Mouse (Mus musculus) spleen, embryonic (tissue): ENCODE measurements around the gene Wwc1.

Experiments used
- CTCF ChIA-PET: fragments of 350-600 bp; sonication (Branson Sonifier 250); formaldehyde crosslinking; loops from one replicate; lab custom pipeline; 2022; lab: Charles Lee

Wwc1 gene

DNA sequence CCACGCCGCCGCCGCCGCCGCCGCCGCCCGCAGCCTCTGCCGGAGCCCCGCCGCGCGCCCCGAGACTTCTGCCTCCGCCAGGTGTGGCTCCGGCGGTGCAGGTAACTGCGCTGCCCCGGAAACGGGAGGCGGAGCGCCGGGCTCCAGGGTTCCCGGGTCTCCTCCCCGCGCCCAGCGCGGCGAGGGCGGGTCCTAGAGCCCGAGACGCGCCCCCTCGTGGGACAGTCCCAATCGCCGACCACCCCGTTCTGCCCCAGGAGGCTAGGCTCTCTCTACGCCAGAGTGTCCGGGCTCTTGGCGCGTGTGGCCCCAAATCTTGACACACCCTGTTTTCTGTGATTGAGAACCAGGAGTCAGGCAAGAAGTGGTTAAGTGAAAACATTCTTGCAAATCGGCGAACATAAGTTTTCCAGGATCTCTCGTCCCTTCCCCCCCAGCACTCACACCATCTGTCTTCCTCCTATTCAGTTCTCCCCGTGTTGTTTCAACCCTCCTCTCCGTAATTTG is at the start of gene Wwc1:
Gene Wwc1 (minus strand): TSS at position 117 of the 507 bp plus-strand sequence.
- CTCF ChIA-PET: no interaction called here

DNA sequence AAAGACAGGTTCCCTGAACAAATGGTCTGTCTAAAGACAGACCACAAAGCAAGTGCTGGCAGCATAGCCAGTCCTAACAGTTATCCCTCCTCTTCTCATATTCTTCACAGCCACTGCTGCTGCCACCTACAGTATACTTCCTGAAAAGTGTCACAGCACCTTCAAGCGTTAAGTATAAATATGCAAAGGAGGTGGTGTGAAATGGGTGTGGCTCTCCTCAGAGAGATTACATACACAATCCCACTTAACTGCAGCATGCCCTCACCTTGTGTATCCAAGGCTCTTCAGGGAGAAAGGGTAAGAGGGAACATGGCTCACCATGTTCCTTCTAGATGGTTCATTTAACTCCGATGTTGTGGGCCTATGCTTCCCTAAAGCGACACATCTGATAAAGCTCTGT is 39.7 kb upstream of the Wwc1 start:
- CTCF ChIA-PET: no interaction called here

DNA sequence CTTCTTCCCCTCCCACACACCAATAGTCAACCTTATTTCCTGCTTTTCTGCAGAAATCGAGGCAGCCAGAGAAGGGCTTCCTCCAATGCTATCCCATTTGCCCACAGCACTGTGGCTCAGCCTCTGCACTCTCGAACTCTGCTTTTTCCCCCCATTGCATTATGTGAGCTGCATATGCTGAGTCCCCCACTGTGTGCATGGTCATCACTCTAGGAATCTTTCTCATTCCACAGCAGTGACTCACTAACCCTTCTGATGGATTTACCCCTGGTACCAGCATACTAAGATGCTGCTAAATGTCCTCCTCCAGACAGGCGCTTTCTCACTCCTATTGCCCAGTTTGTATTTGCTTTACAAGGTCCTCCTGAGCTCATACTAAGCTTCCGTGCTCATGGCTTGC is 32.9 kb upstream of the Wwc1 start:
- CTCF ChIA-PET: no interaction called here

DNA sequence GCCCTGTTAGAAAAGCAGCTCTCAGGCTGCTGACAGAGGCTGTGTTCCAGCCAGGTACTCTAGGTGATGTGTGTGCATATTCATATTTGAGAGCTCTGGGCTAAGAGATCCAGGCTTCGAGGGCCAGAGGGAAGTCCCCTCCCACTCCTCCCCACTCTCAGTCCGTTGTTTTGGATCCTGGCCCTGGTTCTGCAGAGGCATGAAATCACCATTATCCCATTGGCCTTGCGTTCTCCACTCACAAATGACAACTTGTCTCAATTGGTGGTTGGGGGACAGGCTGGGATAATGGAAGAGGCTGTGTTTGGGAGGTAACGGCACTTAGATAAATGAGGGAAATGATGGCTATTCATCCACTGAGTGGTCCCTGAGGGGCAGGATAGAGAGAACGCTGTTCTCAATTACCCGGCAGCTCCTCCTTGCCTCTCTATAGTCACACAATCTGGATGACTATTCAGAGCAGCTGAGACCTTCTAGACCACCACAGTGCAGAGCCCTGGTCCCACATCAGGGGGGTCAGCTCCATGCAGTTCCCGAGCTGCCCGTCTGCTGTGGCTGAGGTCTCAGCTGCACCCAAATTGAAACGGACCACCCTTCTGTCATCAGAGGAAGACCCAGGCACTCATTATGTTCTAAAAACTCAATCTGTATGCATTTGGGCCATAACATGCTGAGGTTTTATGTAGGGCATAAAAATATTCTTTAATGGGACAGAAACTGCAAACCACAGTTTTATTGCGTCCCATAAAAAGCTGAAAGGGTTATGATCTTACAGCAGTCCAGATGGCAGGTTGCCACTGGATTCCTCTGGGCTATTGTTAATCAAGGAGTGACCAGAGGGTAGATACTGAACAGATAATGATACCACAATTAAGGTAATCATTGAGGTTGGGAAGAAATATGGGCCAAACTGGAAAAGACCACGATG is 29.2 kb upstream of the Wwc1 start:
- CTCF ChIA-PET: no interaction called here

DNA sequence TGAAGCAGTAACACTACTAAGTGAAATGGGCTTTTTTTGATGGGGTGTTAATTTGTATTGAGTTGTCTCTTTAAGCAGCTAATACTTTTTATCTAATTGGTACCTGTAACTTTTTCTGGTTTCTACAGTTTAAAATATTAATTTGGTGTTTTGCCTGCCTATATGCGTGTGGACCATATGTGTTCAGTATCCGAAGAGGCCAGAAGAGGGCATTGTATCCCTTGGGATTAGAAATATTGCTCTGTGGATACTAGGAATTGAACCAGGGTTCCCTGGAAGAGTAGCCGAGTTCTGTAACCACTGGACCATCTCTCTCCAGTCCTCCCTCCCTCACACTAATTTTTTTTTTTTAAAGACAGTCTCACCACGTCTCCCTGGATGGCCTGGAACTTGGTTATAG is 22.6 kb upstream of the Wwc1 start:
- CTCF ChIA-PET: no interaction called here

DNA sequence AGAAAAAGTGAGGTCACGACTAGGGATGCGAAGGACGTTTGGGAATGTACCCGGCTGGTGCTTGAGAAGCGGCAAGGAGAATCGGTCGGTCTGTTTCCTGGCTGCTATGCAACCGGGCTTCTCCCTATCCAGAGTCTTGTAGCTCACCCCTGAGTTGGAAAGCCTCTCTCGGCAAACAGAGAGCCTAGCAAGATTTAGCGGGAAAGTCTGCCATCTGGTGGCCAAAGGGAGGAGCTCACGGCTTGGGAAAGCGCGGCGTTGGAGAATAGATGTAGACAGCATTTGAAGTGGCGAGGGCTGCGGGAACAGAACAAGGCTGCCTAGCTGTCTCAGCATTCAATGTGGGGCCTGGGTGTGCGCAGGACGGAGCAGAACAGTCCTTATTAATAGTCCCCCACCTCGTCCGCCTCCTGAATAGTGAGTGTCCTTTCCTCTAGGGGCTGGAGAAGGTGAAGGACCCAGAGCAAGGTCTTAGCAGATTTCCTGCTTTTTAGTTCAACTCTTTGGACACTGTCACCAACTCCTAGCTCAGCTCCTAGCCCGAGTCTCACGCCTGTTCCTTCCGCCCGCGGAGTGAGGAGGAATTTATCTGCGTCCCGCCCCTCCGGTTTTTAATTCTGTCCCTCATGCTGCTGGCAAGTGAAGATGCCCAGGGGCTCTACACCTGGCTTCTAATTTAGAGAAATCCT is 21.1 kb upstream of the Wwc1 start:
- CTCF ChIA-PET: no interaction called here

DNA sequence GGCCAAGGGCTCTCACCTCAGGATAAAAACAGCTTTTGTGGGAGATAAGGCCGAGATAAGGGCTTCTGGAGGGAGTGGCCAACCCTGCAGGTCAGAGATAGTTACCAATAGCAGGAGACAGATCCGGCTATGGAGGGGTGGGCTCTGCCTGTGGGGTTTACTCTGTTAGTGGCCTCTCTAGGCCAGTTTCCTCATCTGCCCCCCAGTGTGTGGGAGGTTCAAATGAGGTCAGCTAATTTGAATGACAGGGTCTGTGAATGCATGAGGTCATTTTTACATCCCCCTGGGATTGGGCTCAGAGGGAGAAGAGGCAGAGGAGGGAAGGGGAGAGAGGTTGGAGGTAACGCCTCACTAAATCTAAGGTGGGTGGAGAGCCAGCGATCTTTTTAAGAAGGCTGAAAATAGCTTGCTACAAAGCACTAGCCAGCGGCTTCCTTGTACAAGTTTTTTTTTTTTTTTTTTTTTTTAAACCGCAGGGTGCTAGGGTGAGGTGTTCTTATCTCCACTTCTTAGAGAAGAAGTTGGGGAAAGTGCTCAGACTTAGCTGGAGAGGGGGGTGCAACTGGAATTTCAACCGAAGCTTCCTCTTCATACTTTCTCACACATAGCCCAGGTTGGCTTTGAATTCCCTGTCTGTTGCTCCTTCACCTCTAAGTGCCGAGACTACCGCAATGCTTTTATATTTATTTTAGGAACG is 20.4 kb upstream of the Wwc1 start:
- CTCF ChIA-PET: no interaction called here

DNA sequence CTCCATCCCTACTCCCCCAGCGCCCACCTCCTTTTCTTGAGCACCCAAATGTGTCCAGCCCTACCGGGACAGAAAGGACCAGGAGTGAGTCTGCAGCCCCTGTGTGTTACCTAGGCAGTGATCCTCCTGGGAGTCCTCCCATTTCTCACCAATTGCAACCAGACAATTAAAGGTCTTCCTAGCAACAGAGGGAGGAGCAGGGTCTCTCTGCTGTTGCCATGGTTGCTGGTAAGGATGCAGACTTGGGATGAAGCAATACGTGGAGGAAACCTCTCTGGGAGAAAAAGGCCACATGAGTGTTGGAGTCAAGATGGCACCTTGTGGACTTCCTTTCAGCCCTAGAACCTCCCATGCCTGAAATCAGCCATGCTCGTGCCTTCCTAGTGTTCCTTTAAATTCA is 19.7 kb upstream of the Wwc1 start:
- CTCF ChIA-PET: no interaction called here

DNA sequence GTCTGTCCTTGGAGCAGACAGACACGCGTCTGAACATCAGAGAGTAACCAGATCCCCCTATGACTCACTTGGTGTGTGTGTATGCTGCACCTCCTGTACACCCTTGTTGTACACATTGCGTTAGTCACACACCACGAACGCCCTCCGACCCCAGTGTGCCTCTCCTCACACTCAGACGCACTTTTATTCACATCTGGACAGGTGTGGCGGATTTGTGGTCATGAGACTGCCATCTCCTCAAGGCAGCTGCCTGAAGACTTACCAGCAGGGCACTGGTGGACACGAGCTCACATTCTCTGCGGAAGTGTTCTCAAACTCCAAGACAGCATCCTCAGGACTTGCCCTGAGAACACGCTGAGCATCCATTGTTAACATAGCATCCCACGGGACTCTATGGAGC is 17.7 kb upstream of the Wwc1 start:
- CTCF ChIA-PET: no interaction called here

DNA sequence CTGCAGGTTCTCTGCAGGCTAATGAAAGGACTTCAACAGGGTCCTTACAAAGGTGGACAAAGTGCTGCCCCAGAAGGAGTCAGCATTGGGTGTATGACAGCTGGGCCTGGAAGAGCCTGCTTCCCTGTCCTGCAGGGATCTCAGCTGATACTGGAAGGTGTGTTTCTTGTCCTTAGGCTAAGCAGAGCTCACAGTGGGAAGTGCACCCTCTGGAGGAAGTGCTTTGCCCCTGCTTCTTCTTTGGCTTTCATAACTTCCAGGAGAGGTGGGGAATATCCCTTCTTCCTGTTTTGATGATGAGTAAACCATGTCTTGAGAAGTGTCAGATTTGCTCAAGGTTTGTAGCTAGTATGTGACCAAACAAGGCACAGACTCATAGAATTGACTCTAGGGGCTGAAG is 15.0 kb upstream of the Wwc1 start:
- CTCF ChIA-PET: no interaction called here

DNA sequence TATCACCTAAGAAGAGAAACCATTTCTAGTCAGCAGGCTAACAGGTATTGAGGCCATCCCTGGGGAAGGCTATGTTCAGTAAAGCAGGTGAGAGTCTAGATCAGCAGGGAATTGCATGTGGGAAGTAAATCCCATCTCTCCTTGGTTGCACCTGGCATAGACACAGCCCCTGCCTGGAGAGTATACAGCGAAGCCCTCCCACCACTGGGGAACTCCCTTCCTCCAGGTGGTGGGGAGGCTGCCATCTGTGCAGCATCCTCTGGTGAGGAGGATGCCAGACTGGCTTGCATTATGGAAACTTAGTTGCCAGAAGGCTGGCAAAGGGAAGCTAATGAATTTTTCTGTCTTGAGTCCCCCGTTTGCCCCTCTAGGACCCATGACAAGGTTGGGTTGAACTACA is 11.5 kb upstream of the Wwc1 start:
- CTCF ChIA-PET: no interaction called here

DNA sequence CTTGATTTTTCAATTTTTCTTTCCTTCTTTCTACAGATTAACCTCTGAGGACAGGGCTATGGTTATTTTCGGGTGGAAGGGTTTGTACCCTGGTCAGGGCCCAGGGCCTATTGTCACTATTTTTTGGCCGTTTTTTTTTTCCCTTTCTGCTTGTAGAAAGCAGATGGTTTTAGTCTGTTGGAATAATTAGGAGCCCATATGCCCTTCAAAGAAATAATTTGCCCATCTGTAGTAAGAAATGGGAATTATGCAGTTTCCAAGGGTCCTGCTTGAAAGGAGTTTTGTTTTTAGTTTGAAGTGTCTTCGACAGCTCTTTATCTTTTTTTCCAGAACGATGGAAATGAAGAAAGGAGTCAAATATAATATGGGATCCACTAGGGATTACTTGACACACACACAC is 9.6 kb upstream of the Wwc1 start:
- CTCF ChIA-PET: no interaction called here

DNA sequence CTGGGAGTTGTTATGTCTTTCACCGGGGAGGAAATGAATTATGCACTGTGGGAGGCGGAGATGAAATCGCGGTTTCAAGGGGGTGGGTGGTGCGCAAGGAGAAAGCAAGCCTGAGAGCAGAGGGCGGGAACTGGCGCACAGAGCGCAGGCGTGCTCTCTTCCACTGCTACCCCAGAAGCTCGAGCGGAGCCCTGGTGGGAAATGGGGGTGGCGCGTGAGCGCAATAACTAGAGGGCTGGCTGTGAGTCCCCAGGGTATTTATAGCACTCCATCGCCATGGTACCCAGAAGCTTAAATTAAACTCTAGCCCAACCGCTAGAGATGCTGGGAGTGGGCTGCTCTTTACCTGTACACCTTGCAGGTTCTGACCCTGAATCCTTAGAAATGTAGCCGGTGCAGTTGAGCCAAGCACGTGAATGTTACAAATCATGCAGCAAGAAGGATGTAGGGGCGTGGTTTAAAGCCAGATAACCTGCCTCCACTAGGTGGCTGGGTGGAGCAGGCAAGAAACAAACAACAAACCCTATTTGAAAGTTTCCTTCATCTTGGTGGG is 5.6 kb upstream of the Wwc1 start:
- CTCF ChIA-PET: no interaction called here

DNA sequence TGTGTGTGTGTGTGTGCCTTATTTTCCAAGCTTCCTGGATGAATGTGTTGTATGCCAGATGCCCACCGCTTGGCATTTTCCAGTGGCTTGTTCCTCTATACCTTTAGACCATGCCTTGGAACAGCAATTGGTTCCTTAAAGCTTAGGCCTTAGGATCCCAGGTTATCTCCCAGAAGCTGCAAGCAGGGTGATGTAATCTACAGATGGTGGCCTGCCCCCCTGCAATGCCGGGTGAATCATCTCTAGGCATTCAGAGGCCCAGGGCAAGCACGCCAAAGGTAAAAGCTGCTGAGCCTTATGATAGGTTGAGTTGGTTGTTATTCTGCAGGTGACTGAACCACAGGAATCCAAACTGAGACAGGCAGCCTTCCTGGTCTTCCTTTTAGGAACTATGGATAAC is 2.4 kb upstream of the Wwc1 start:
- CTCF ChIA-PET: no interaction called here

DNA sequence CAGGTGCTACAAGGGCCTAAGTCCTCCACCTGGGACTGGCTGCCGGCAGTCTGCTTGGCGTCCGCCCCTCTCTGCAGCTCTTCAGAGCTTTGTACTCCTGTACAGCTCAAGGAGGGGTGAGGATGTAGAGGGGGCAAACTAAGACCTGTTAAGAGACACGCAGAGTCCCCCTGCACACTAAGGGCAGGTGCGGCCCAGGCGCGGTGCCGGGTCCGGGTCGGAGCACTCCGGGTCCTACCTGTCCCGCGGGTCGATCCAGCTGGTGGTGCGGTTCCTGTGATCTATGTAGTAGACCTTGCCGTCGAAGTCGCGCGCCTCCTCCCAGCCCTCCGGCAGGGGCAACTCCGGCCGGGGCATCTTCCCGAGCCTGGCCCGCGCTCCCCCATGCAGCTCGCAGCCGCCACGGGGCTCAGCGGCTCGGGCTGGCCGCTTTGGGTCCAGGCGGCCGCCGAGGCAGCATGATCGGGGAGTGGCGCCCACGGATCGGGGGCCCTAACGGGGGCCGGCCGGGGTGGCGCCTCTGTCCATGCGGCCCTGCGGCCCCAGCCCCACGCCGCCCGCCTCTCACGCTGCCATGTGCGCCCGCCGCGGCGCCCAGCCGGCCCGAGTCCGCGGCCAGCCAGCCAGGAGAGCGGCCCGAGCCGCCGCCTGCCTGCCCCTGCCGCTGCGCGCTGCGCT is 455 bp downstream of the Wwc1 start:
- CTCF ChIA-PET: no interaction called here

DNA sequence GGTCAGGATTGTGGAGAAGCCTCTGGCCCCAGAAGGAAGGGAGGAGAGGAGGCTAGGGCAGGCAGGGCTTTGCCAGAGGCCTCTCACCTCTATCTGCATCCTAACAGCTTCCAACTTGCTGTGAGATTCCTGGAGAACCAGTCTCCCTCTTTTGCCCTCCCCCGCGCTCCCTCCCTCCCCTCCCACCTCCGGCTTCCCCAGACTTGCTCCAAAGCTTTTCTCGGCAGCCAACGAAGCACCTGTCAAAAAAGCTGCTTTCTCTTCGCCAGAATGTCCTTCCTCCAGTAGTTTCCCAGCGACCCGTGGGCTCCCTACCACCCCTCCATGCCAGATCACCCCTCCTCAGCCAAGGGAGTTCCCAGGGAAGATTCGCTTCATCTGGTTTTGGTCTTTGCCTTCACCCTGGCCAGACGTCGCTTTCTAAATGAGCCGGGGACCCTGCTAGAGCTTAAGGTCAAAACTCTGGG is 1.0 kb downstream of the Wwc1 start:
- CTCF ChIA-PET: no interaction called here

DNA sequence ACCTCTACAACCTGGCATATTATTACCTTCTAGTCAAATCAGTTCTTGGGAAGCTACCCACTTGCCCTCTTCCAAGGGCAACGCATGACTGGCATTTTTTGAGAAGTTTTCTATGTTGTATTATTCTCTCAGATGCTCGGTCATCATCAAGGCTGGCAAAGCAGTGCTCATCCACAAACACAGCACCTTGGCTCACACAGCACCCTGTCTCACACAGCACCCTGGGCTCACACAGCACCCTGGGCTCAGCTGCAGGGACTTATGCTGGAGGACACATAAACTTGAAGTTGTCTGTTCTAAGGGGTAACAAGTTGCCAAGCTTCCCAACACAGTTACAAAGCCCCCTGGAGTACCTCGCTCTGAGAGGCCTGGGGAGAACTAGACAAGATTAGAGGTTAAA is 2.5 kb downstream of the Wwc1 start:
- CTCF ChIA-PET: no interaction called here

DNA sequence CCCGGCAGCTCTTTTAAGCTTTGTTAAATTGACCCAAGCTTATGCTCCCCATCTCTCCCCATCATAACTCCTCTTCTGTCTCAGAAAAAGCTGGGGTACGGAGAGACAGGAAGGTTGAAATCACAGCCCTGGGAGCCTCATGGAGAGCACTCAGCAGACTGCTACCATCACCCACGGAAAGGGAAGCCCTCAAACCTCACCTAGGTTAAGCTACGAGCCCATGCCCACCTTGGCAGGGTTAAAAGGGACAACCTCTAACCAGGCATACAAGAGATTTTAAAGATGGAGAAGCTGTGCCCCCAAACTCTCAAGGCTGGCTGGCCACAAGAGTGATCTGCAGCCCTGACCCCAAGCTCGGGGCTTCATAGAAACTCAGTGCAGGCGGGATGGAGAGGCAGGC is 3.2 kb downstream of the Wwc1 start:
- CTCF ChIA-PET: no interaction called here

DNA sequence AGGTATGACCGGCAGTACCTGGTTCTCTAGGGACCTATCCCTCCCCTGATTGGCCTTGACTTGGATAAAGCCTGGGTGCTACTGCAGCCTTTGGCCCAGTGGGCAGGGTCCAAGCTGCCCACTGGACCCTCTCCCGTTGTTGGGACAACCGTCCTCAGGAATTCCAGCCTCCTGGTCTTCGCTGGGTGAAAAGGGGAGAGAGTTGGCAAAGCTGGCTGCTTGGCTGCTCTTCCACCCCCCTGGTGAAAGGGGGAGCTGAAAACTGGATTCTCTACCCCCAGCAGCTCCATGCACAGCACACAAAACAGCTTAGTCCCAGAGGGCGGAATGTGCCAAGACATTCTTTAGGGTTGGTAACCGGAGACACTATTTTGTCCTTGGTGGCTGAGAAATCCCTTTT is 3.8 kb downstream of the Wwc1 start:
- CTCF ChIA-PET: no interaction called here

DNA sequence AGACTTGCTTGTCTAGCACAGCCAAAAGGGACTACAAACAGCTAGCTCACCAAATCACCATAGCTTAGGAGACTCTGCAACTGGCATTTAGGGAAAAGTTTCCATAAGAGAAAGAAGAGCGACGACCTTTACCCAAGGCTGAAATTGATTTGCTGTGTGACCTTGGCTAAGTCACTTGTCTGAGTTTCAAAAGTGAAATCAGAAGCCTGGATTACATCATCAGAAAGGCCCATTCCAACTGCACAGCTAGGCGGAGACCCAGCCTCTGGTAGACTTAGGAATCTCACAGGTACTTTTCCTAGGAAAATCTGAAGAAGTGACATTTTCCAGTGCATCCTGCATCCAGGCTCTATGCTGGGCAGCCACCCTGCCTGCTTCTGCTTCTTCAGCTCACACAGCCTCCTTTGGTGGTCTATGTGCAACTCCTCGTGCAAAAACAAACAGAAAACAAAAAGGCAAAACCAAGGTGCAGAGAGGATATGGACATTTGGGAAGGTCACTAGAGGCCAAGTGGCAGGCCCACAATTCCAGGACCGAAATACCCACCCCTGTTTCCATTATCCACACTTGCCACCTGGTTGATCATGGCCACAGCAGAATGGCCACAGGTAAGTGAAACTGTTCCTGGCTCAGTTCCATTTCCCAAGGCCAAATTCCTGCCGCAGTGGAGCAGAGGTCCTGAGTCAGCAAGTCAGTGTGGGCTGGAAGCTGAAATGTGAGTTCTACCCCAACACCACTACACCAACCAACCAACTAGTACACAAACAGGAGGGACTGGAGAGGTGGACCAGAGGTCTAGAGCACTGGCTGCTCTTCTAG is 5.5 kb downstream of the Wwc1 start:
- CTCF ChIA-PET: no interaction called here

DNA sequence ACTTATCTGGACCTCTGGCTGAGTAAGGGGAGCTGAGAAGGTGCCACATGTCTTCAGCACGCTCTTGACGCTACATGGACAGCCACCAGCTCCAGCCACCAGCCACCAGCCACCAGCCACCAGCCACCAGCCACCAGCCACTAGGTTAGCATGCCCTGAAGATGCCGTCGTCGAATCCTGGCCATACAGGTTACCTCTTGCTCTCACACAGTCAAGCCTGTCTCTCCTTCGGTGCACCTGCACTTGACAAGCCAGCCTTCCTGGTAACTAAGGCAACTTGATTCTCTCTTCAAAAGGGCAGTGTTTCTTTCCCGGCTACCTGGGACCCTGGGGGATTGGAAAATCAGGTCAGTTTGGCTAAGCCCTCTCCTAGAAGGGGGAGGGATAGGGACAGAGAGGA is 7.2 kb downstream of the Wwc1 start:
- CTCF ChIA-PET: no interaction called here
